Mouse (Mus musculus): ENCODE results near the gene Rela.

GRCm38 (mm10) chr19:5687738-5688137 is 50.5 kb downstream of the Rela start:
- TF ChIP-seq CTCF (IDR thresholded peaks at IDR 0.05; ENCODE audit: borderline replicate concordance, extremely low read depth, insufficient read depth, insufficient read length) (no peak), POLR2A (IDR thresholded peaks at IDR 0.05; ENCODE audit: borderline replicate concordance, extremely low read depth, insufficient read depth, insufficient read length, poor library complexity, severe bottlenecking) (no peak)
